Mouse (Mus musculus) midbrain, embryonic 12.5 days (tissue): ENCODE data around the gene Ostm1. TPM values are rescaled to one million over a fixed set of nuclear protein-coding genes. Genes with fewer than 3 reads are reported as not detected.

Experiments used
- ATAC-seq: fragments of 200-750 bp; cut with Nextera tagmentation; 2 replicates; pipeline ENCODE4 v1.8.0; 2017; ENCODE audit warnings: low read depth, moderate TSS enrichment, moderate library complexity; ENCODE audit not compliant: low FRiP score
- H3K27ac ChIP-seq: fragments of 300-500 bp; sonication (generic); replicated peaks from 2 replicates; pipeline ENCODE4 v1.5.1; 2016; ENCODE audit warnings: mild to moderate bottlenecking
- H3K27me3 ChIP-seq: fragments of 300-500 bp; sonication (generic); 2 replicates; pipeline ENCODE4 v1.6.1; 2016; ENCODE audit warnings: mild to moderate bottlenecking
- H3K36me3 ChIP-seq: fragments of 300-500 bp; sonication (generic); 2 replicates; pipeline ENCODE4 v1.6.1; 2016
- H3K4me1 ChIP-seq: fragments of 300-500 bp; sonication (generic); 2 replicates; pipeline ENCODE4 v1.6.1; 2016
- H3K4me2 ChIP-seq: fragments of 300-500 bp; sonication (generic); replicated peaks from 2 replicates; pipeline ENCODE4 v1.6.1; 2016; ENCODE audit warnings: mild to moderate bottlenecking, moderate library complexity
- H3K4me3 ChIP-seq: fragments of 300-500 bp; sonication (generic); 2 replicates; pipeline ENCODE4 v1.5.1; 2016; ENCODE audit warnings: mild to moderate bottlenecking
- H3K9ac ChIP-seq: fragments of 300-500 bp; sonication (generic); replicated peaks from 2 replicates; pipeline ENCODE4 v1.6.1; 2016; ENCODE audit warnings: mild to moderate bottlenecking, moderate library complexity
- H3K9me3 ChIP-seq: fragments of 300-500 bp; sonication (generic); 2 replicates; pipeline ENCODE4 v1.6.1; 2016; ENCODE audit warnings: mild to moderate bottlenecking
- WGBS: fragments of 180-500 bp; shearing (Covaris S2); methylation state at CpG from one replicate; pipeline ENCODE4 v1.1.7; 2016; 5-methylcytosine and 5-hydroxymethylcytosine counted together
- polyA plus RNA-seq: library from polyadenylated mRNA; unstranded; fragments of >200 nt; fragmentation: Nextera tagmentation; extraction: Ambion mirVana; gene quantifications from 2 replicates; pipeline ENCODE4 v1.2.1, GENCODE M21; 2016

The Ostm1 gene
- polyA plus RNA-seq, 1 experiment from 2014 or later = 35.4 TPM

DNA sequence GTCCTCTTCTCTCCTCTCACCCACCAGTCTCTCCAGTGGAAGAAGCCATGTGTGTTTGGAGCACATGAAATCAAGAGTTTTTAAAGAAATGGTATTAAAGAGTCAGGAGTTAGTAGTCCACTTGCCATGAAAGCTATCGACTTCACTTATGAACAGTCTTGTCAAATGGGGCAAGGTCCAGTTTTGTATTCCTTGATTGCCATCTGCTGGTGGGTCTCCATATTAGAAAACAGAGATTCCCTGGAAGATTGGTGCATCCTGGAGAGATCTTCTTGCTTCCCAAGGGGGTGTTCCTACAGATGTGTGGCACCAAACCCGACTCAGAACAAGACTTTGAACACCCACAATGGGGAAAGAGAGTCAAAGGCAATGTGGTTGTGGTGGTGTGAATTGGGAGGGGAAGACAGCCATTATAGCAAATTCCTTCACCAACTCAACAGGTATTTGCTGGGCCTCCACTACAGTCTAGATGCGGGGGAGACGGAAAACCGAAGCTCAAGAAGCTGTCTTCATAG lies 151.0 kb downstream of the Ostm1 start:
- WGBS = 63% methylated on average over 5 of the region's 5 CpGs
- no peak for ATAC-seq

DNA sequence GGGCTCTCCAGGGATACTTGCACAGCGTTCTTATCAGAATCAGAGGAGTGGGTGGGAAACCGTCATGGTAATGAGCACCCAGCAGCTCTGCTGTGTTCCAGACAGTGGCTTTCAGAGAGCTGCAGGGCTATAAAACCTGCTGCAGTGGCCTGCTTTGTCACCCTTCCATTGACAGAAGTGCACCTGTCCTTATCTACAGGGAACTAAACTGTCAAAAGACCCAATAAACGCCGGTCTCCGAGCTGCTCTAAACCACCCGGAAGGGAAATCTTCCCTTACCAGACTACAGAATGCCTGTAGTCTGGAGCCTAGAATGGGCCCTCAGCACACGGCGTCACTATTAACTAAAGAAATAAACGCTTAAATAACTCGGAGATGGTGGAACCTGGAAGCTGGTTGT lies 168.2 kb downstream of the Ostm1 start:
- no peaks in the 10 kb centered on the region for H3K9me3 ChIP-seq
- H3K27ac ChIP-seq = no peak overlapping the region
- no peaks in the 10 kb centered on the region for H3K36me3 ChIP-seq
- no peak overlapping the region for H3K4me3 ChIP-seq
- H3K4me2 ChIP-seq = no peak overlapping the region
- H3K9ac ChIP-seq = no peak overlapping the region
- no peaks in the 10 kb centered on the region for H3K4me1 ChIP-seq
- 85% methylated on average over 10 of the region's 10 CpGs for WGBS
- H3K27me3 ChIP-seq = no peaks in the 10 kb centered on the region
- no peak for ATAC-seq

More for the DNA sequence above, 151.0 kb downstream of the Ostm1 start:
- Histone ChIP-seq H3K27me3 (no peaks in the 10 kb centered on the region), H3K9ac (no peak overlapping the region), H3K27ac (no peak overlapping the region), H3K9me3 (no peaks in the 10 kb centered on the region), H3K4me3 (no peak overlapping the region), H3K36me3 (no peaks in the 10 kb centered on the region), H3K4me1 (no peaks in the 10 kb centered on the region), H3K4me2 (no peak overlapping the region)

Other genes starting within 250 kb of the Ostm1 start
- gene Afg1l, start 105.3 kb upstream of the Ostm1 start, polyA plus RNA-seq = 3.7 and 4.8 TPM in 2 replicates
- 217 and 220 TPM in 2 replicates for gene Snx3, start 81.8 kb upstream of the Ostm1 start, polyA plus RNA-seq
- gene Nr2e1, start 190 bp upstream of the Ostm1 start, polyA plus RNA-seq = 35.2 and 46.5 TPM in 2 replicates
- 33.2 and 34.7 TPM in 2 replicates for gene Sec63, start 177.7 kb downstream of the Ostm1 start, polyA plus RNA-seq